Mouse (Mus musculus) B cell, adult 2 months (primary cell): ENCODE data around the gene Olfr1031.
"Not testable (repeated sequence)": the region's sequence is repeated elsewhere in the genome, so short reads cannot be mapped to it uniquely, and the experiment has no call there.

Experiments used
- DNase-seq, 2 experiments: peaks; one replicate each; pipeline ENCODE4 v3.0.0; 2022

Gene Olfr1031

DNA sequence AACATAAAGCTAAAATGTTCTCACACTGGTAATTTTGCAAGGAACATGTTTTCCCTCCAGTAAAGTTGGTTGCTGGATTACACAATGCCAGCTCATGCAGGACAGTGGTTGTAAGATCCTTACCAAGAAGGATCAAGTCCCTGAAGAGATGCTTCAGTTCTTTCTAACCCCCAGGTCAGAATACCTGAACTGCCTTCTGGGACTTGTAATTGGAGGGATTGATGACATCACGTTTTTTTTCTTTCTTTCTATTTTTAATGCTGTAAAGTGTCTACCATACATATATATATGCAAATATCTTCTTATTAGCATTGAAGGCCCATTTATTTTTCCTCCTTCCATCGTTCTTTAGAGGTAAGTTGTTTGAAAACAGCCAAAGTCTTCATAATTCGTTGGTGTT lies at the start of gene Olfr1031:
Gene Olfr1031, plus strand, starts transcription at position 301 of the 400 bp plus-strand sequence.
- no peak for DNase-seq

DNA sequence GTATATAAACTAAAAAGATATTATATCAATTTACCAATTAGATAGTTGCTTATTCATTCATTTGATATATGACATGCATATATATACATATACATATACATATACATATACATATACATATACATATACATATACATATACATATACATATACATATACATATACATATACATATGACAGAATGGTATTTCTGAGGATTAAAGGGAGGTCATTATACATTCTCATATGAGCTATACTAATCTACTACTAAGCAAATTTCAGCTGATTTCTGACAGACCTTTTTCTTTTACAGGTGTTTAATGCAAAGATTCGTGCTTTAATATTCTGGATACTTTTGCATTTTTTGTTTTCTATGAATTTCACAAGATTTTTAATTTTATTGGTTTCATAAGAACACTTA lies 40.0 kb upstream of the Olfr1031 start, which contains the start of gene Olfr1028:
Gene Olfr1028, plus strand, starts transcription at position 301 of the 400 bp plus-strand sequence.
- no peak for DNase-seq

DNA sequence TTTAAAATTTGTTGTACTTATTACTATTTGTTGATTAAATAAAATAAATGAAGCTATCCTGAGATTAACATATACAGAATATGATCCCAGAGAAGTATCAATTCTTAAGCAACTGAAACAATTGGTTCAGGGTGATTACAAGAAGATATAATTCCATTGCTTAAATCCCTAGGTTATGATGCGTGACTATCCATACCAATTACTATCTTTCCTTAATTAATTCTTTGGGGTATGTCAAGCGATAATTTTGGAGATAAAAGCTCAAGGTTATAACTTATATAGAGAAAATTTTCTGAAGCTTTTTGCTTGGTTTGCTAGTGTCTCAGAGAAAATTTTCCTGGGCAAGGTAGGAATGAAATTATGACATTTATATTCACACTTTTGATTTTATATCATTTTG lies 16.5 kb upstream of the Olfr1031 start, which contains the start of gene Olfr1029:
Gene Olfr1029, plus strand, starts transcription at position 301 of the 400 bp plus-strand sequence.
- DNase-seq = no peak

DNA sequence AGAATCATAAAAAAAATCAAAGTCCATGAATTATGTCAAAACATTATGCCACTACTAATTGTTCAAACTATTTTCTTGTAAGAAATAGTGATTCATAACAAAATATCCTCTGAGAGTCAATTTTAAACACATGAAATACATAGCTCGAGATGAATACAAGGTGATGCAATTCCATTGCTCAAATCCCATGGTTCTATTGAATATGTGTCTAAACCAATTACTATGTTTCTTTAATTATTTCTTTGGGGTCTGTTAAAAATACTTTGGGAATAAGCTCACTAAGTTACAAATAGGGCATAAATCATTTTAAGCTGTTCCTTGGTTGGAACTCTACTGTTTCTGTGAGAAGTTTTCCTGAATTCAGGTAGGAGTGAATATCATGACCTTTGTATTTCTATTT lies 11.1 kb upstream of the Olfr1031 start, which contains the start of gene Olfr1030:
Gene Olfr1030, plus strand, starts transcription at position 301 of the 400 bp plus-strand sequence.
- DNase-seq = no peak

DNA sequence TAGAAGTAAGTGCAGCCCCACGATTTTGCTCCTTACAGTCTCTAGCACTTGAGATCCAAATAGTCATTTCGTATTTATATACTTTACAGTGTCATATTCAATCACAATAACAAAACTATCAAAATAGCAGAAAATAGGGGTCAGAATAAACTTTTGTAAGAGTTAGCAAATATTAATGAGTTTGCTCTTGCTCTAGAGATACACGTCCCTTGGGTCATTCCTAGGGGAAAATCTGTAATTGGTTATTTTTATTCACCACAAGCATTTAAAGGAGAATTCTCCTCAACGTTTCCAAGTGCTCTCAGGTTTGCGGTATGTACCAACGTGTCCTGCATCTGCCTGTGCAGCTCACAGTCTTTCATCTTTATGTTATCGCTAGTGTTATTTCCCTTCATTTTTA lies 15.1 kb downstream of the Olfr1031 start, which contains the start of gene Olfr1032:
Gene Olfr1032, plus strand, starts transcription at position 301 of the 400 bp plus-strand sequence.
- no peak for DNase-seq

DNA sequence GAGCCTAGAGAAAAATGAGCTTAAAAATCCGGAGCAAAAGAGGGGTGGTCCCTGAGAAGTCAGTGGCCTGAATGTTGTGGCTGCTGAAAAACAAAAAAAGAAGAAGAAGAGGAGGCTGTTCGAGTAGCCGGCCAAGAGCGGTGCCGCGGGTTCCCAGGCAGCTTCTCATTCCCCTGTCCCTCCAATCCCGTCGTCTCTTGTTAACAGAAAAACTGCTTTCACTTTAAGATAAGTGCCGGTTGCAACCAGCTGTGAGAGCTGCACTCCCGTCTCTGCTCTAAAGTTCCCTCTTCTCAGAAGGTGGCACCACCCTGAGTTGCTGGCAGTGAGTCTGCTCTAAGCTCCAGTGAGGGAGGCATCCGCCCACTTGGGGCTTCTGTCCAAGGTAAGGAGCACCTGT lies 30.3 kb downstream of the Olfr1031 start, which contains the start of gene Olfr1033:
Gene Olfr1033, plus strand, starts transcription at position 228 of the 400 bp plus-strand sequence.
- not testable (repeated sequence) for DNase-seq

DNA sequence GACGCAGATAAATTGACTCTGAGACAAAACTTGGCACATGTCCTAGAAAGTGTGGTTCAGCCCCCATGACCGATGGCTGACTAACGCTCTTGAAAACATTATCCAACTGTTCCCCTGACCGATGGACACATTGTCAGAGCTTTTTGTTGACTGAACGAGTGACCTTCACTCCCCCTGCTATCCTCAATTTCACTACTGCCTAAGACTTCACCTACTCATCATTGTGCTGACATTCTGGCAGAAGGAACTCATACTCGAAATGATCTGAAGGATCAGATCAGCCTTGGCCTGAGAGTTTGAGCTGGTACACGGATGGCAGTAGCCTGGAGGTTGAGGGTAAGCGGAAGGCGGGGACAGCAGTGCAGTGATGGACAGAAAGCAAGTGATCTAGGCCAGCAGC lies 31.4 kb downstream of the Olfr1031 start:
- DNase-seq = not testable (repeated sequence)
